Mouse (Mus musculus): ENCODE measurements around the gene Adamts8.

GRCm38 (mm10) chr9:30993106-30993505 lies 50.7 kb downstream of the Adamts8 start:
- no peak for TF ChIP-seq POLR2A (IDR thresholded peaks at IDR 0.05; ENCODE audit: insufficient read depth, low read length)
- TF ChIP-seq CTCF (IDR thresholded peaks at IDR 0.05; ENCODE audit: low read depth, low read length), result no peak
- no peak for TF ChIP-seq EP300 (IDR thresholded peaks at IDR 0.05; ENCODE audit: insufficient read depth, low read depth, low read length)
